16 mouse cellular contexts compared by ENCODE assay signal in the genomic region with DNA sequence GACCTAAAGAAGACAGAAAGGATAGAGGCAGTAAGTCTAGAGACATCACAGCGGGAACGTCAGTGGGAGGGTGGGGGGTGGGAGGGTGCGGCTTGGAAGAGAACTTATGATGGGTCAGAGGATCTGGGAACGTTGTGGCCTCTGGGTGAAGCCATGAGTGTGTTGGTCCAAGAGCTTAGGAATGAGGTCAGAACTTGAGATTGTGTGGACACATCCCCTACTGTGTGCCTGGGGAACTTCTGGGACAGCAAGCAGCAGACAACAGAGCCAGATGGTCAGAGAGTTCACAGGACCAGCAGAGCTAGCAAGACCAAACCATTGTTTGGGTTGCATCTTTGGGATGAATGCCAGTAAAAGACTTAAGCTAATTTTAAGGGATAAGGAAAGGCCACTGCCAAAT.
"Had no signal": no experiment of that assay in that cellular context is flagged by ENCODE, and none has a peak within 500 bp of the region (broad histone marks: within the 10 kb centered on the region; RNA-seq: fewer than 3 reads in every experiment).

No protein-coding gene starts in this region.

- DNase-seq: cerebellum, adult 8-10 months; cerebellum, adult 9-10 months; cerebellum, adult 9-11 months; cerebellum, postnatal 10 days; cerebellum, postnatal 14 days; cerebellum, postnatal 25 days; cerebellum, postnatal 36 days; embryo, embryonic 11 days; forebrain, postnatal 0 days; gastrocnemius, adult 2 months; gastrocnemius, postnatal 10 days; gastrocnemius, postnatal 14 days; gastrocnemius, postnatal 25 days; gastrocnemius, postnatal 36 days; heart, adult 18-20 months; heart, adult 2 months had no signal
